Mouse (Mus musculus) olfactory bulb, adult 2 months (tissue): ENCODE results near the gene Vgll4.

Source experiments
- CTCF ChIP-seq: fragments of 200-500 bp; IDR thresholded peaks from 2 replicates; pipeline ENCODE4 v1.5.1; 2012; ENCODE audit warnings: low read depth, mild to moderate bottlenecking, low read length, moderate library complexity; ENCODE audit not compliant: insufficient read depth
- POLR2A ChIP-seq: fragments of 200-500 bp; IDR thresholded peaks from 2 replicates; pipeline ENCODE4 v1.6.1; 2012; ENCODE audit warnings: mild to moderate bottlenecking, low read depth, low read length, moderate library complexity; ENCODE audit not compliant: insufficient read depth

- no peak for TF ChIP-seq CTCF
- TF ChIP-seq POLR2A: no peak
Measured at GRCm38 (mm10) chr6:114913142-114913541, 56.7 kb downstream of the Vgll4 start.
